Mouse (Mus musculus): ENCODE measurements at regions not wholly inside any gene's neighbourhood (a gene's known extent, or its start where the extent isn't known, plus 50 kb on each side); places are given as distances from the start of the nearest gene placed in this dataset.

DNA sequence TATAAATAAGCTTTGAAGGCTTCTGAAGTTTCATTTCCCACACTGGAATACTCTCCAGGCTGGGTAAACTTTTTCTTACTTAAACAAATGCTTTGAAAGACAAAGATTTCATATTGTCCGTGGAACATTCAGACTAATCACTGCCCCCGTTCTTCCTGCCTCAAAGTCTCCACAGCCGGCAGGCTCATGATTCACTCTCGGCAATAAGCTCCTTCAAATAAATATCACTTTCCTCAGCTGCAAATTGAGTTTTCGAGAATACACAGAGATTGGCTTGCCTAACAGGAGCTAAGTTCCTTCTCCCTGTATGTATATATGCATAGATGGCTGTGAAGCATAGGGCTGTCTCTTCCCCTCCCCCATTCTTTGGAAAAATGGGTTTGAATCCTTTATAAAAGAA lies 249.2 kb upstream of the Tmpo start:
- no peak for TF ChIP-seq MYOD1 (IDR thresholded peaks at IDR 0.05; ENCODE audit: control insufficient read depth in 1 of 3, insufficient read length in 2 of 3, low read depth in 2 of 3)
- no peak for TF ChIP-seq POLR2AphosphoS2 (IDR thresholded peaks at IDR 0.05; ENCODE audit: insufficient read length, low read depth)
- no peak for TF ChIP-seq POLR2A (IDR thresholded peaks at IDR 0.05; ENCODE audit: insufficient read length, low read depth)

Data from myocyte (in vitro differentiated cells).